Mouse (Mus musculus): ENCODE data around the gene Tsr1.

Tsr1 gene

GRCm38 (mm10) chr11:74901555-74901954 is 3.7 kb downstream of the Tsr1 start:
- no peak for DNase-seq

DNA sequence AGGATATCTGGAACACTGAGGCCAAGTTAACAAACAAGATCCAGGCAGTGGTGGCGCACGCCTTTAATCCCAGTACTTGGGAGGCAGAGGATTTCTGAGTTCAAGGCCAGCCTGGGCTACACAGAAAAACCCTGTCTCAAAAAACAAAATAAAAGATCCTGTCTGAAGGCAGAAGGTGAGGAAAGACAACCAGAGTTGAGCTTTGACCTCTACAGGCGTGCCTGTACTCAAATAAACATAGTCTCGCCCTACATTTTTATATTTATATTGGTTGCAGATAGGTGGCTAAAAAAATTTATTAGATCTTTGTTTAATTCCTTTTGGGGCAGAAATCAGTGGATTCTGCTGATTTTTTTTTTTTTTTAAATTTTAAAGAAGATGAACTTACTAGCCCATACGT is 4.5 kb downstream of the Tsr1 start:
- no peak for DNase-seq

DNA sequence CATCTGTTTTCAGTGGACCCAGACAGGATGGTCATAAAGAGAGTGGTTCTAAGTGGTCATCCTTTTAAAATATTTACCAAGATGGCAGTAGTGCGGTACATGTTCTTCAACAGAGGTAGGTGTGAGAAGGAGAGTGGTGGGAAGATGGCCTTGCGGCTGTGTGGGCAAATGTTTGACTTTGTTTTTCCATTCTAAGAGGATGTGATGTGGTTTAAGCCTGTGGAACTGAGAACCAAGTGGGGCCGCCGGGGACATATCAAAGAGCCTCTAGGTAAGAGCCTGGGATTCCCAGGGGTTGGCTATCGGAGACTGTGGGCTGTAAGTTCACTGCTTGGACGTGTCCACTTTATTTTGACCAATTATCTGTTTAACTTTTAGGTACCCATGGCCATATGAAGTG is 10.0 kb downstream of the Tsr1 start:
- no peak for DNase-seq

GRCm38 (mm10) chr11:74908618-74909399 is 10.9 kb downstream of the Tsr1 start:
- DNase-seq: no peak

DNA sequence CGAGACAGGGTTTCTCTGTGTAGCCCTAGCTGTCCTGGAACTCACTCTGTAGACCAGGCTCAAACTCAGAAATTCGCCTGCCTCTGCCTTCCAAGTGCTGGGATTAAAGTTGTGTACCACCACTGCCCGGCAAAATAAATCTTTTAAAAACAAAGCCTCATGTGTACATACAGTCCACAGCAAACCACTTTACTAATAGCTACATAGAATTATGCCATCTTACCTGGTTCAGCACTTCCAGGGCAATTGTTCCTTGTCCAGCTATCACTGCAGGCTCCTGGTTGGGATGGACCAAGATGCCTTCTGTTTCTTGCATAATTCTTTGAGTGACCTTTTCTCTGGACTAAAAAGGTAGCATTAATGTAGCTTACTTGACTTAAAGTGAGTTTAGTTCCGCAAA is 12.1 kb downstream of the Tsr1 start:
- no peak for DNase-seq

GRCm38 (mm10) chr11:74912492-74912891 is 14.6 kb downstream of the Tsr1 start:
- no peak for DNase-seq

DNA sequence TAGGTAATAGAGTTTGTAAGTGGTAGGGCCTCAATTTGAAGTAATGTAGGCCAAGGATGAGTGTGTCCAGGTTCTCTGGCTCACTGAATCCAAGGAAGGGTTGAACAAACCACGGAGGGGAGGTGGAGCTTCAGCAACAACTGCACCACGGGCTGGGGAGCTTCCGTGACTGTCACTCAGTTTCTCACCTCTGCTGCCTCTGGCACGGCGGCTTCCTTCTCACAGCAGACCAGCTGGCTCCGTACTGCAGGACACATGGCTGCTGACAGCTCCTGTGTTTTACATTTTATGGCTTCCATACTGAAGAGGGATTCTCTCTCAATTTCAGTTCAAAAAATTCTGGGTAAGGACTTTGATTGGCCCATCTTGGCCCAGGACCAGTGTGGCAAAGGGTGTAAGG is 21.4 kb downstream of the Tsr1 start:
- DNase-seq: no peak

DNA sequence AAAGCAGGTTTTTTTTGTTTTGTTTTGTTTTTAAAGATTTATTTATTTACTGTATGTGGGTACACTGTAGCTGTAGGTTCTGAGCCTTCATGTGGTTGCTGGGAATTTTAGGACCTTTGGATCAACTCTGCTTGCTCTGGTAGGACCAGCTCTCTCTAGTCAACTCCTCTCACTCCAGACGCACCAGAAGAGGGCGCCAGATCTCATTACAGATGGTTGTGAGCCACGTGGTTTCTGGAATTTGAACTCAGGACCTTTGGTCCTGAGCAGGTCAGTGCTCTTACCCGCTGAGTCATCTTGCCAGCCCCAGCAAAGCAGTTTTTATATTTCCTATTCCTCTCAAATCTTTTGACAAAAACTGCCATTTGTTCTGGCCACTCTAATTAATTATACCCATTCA is 26.3 kb downstream of the Tsr1 start:
- DNase-seq: peak; percentile 73

- peak; percentile 98 for DNase-seq
Measured at GRCm38 (mm10) chr11:74925577-74926387, 27.9 kb downstream of the Tsr1 start, which contains the start of the genes Smg6 and Srr. TSS of gene Smg6 (plus strand) at chr11:74925823. TSS of gene Srr (minus strand) at chr11:74925948.

- DNase-seq: peak; percentile 61
Measured at GRCm38 (mm10) chr11:74926388-74927005, 28.6 kb downstream of the Tsr1 start.

DNA sequence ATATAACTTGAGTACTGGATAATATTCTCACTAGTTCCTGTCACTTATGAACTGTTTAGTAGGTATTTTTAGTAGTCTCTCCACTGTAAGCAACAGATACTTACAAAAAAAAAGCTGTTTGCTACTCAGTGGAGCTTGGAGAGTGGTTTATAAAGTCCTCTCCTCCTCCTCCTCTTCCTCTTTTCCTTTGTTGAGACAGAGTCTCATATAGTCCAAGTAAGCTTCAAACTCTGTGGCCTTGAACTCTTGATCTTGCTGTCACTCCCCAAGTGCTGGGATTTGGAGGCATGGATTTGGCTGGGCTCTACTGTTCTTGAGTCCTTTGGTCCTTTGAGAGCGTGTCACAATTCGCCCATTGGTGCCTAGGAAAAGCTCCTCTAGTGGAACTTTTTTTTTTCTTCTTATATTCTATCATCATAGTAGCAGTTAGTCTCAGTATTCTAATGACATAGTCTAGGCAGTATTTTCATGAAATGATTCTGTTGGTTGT is 29.4 kb downstream of the Tsr1 start:
- DNase-seq: no peak

- DNase-seq: no peak
Measured at GRCm38 (mm10) chr11:74929111-74929510, 31.2 kb downstream of the Tsr1 start.

GRCm38 (mm10) chr11:74930391-74930790 is 32.5 kb downstream of the Tsr1 start:
- no peak for DNase-seq

- no peak for DNase-seq
Measured at GRCm38 (mm10) chr11:74946348-74946747, 48.5 kb downstream of the Tsr1 start.

GRCm38 (mm10) chr11:74954901-74955300 is 57.0 kb downstream of the Tsr1 start:
- no peak for DNase-seq

DNA sequence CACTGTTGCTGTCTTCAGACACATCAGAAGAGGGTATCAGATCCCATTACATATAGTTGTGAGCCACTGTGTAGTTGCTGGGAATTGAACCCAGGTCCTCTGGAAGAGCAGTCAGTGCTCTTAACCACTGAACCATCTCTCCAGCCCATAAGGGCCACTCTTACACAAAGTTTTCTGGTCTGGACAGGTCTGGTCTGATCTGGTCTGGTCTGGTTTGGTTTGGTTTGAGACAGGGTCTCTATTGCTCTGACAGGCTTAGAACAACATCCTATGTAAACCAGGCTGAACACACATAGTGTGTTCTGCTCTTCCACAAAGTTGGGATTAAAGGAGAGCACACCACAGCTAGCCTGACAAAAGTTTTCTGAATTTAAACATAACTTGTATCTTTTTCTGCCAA is 58.1 kb downstream of the Tsr1 start:
- DNase-seq: no peak

DNA sequence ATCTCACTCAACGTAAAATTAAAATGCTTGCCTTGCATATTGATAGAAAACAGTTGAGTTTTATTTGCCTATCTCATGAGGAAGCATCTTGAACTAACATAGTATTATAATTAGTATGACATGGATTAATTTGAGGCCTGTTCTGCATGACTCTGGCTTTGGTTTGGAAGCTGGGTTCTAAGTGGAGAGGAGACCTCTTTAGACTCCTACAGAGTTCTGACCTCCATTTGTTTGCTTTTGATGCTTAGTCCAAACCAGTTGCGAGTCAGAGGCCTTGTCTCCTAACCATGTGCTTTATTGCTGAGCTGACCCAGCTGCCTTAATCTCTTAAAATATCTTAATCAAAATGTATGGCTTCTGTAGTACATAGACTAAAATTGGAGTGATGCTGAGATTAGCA is 59.7 kb downstream of the Tsr1 start:
- DNase-seq: no peak
